Mouse (Mus musculus) thymus, adult 18-20 months (tissue): ENCODE results near the gene Mgst3.
"Not testable (repeated sequence)": the region's sequence is repeated elsewhere in the genome, so short reads cannot be mapped to it uniquely, and the experiment has no call there.

Experiments used
- DNase-seq, 2 experiments: peaks; one replicate each; pipeline ENCODE4 v3.0.0; 2022; ENCODE audit warnings: mixed read lengths in 2 of 2

Mgst3 gene

DNA sequence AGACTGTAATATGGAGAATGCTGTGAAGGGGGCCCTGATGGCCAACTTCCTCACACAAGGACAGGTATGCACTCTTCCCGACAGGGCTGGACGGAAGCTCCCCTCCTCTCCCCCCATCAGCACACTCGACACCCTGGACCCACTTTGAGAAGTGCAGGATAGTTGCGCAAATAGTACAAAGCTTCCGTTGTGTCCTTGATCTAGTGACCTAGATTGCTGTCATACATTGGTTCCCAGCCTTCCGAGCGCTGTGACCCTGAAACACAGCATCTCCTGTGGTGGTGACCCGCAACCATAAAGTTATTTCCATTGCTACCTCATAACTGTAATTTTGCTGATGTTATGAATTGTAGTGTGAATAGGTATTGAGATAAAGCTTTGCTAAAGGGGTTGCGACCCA lies 36.3 kb downstream of the Mgst3 start:
- DNase-seq, result no peak

DNA sequence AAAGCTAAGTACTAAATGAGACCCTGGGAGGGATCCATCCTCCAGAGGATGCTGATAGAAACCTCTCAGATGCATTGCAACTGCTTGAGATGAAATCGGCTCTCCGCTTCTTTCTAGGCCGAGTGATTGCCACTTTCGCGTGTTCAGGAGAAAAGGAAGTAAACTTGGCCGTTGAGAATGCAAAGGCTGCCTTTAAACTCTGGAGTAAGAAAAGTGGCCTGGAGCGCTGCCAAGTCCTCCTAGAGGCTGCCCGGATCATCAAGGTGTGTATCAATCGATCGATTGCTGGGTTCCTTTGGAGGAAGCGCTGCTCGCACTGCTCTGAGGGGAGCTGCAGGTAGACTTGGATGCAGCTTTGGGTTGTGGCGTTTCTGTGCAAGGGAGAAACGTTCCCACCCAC lies 41.2 kb downstream of the Mgst3 start:
- DNase-seq, result no peak

DNA sequence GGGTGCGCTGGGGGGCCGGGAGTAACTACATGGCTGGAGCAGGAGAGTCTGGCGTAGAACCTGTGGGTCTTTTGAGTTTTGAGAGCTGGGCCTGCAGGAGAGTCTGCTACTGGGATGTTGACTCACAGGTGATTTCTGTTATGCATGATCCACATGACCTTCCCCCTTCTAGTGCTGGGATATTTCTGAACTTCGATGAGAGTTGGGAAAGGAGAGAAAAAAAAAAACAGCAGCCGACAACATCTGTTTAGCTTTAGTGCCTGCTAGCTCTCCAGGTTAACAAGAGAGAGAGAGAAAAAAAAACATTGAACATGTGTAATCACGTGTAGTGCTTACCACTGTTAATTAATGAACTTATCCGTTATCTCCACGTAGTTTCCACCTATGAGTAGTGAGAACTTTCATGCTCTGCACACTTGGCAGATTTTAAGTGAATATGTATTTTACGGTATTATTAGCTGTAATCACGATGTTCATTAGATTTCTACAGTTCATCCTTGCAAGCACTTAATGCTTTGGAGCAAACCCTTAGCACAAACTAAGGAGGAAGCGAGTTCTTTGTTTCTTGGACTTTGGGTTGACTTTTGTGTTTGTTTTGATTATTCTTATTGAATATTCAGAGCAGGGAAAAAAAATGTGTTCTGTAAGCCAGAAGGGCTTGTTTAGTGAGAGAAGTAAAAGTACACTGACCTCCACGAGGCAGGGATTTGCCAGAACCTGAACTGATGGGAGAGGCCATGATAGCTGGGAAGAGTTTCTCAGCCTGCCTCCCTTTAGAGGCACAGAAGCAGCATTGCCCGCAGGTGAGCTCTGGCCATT lies 42.8 kb downstream of the Mgst3 start:
- no peak for DNase-seq

DNA sequence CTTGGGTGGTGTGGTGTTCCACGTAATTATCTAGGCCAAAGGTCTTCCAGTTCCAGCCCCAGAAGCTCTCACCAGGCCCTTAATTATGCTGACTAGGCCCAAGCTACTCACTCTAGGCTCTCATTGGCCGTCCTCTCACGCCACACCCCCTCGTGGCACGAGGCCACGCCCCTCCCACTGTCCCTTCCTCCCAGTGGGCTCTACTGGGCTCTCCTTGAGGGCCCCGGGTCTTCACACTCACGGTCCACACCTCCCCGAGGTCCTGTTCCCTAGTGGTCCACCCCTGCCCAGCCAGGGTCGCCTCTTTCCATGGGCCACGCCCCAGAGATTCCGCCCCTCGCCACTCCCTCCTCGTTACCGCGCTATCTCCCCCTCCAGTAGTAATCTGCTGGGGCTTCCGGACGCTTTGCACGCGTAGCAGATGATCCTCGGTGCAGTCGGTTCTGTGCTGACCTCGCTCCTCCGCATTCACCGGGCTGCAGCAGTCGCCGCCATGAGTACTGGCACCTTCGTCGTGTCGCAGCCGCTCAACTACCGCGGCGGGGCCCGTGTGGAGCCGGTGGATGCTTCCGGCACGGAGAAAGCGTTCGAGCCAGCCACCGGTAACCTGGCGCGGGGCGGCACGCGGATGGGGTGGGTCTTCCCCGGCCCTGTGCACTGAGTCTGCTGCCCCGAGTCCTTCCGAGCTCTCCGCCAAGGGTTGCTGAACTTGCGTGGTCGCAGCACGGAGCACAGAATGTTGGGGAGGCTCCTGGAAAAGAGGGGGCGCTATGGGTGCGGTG lies 43.6 kb downstream of the Mgst3 start, which contains the start of gene Aldh9a1:
Aldh9a1 (plus strand) TSS at position 177 of the 782 bp plus-strand sequence.
- DNase-seq, result peak; percentile 69 to 77

DNA sequence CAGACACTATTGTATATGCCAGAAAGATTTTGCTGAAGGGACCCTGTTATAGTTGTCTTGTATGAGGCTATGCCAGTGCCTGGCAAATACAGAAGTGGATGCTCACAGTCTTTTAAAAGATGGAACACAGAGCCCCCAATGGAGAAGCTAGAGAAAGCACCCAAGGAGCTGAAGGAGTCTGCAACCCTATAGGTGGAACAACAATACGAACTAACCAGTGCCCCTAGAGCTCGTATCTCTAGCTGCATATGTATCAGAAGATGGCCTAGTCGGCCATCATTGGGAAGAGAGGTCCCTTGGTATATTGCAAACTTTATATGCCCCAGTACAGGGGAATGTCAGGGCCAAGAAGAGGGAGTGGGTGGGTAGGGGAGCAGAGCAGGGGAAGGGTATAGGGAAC lies 44.4 kb downstream of the Mgst3 start:
- DNase-seq, result not testable (repeated sequence)

DNA sequence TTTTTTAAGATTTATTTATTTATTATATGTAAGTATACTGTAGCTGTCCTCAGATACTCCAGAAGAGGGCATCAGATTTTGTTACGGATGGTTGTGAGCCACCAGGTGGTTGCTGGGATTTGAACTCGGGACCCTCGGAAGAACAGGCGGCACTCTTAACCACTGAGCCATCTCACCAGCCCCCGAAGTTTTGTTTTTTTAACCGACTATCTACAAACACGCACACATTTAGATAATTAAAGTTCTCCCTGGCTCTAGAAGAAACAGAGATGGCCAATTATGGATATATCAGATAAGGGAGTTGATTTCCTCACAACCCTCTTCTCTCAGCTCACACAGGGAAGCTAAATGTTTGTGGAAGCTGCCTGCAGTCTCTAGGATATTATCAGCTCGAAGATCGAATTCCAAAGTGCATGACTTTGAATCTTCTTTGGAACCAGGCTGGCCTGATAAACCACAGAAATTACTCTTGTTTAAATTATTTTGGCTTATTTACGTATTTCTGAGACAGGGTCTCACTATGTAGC lies 47.6 kb downstream of the Mgst3 start:
- not testable (repeated sequence) for DNase-seq

DNA sequence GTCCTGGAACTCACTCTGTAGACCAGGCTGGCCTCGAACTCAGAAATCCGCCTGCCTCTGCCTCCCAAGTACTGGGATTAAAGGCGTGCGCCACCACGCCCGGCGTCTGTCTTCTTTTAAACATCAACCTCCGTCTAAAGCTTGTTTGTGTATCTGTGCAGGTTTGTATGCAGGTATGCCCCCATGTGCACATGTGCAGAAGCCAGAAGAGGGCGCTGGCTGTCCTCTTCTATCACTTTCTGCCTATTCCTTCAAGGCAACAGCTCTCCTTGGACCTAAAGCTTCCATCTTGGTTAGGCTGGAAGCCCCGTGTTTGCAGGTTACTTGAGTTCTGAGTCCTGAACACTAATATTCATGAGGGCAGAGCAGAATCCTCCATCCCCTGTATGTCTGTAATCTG lies 50.8 kb downstream of the Mgst3 start:
- DNase-seq, result no peak

DNA sequence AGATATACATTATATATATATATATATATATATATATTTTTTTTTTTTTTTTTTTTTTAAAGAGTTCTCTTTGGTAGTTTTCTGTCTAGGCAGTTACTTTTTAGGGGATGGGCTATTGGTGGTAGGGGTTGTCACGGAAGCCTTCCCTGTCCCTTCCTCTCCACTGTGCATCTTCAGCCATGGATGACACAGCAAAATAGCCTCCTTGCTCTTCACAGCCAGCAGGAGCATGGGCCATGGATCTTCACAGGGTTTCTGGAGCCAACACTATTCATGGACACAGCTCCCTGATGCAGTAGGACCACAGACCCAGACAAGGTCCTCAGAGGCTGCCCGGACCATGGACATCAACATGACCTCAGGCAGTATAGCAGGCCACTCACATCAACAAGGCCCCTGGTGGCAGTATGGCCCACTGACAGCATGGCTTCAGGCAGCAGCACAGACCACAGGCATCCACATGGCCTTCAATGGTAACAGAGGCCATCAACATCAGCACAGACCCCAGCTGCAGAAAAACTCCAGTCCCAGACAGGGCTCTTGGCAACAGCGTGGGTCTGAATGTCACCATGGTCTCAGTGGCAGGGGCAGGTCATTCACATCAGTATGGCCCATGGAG lies 52.6 kb downstream of the Mgst3 start:
- DNase-seq, result no peak

DNA sequence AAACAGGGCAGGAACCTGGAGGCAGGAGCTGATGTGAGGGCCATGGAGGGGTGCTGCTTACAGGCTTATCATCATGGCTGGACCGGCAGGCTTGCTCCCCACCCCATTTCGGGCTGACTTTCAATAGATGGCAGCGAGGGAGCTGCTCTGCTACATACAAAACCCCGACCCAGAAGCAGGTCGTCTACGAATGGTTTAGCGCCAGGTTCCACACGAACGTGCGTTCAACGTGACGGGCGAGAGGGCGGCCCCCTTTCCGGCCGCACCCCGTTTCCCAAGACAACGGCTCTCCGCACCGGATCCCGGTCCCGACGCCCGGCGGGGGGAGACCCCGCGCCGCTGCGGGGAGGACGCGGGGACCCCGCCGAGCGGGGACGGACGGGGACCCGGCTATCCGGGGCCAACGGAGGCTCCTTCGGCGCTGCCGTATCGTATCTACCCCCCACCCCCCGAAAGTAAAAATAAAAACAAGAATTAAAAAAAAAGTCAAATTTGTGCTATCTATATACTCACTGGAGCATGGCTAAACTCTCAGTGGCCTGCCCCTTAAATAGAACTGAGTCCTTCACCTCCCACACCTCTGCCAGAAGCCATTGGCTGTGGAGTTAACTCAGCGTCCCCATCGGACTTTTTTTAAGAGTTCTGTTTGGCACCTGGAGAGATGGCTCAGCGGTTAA lies 53.4 kb downstream of the Mgst3 start:
- DNase-seq, result no peak

DNA sequence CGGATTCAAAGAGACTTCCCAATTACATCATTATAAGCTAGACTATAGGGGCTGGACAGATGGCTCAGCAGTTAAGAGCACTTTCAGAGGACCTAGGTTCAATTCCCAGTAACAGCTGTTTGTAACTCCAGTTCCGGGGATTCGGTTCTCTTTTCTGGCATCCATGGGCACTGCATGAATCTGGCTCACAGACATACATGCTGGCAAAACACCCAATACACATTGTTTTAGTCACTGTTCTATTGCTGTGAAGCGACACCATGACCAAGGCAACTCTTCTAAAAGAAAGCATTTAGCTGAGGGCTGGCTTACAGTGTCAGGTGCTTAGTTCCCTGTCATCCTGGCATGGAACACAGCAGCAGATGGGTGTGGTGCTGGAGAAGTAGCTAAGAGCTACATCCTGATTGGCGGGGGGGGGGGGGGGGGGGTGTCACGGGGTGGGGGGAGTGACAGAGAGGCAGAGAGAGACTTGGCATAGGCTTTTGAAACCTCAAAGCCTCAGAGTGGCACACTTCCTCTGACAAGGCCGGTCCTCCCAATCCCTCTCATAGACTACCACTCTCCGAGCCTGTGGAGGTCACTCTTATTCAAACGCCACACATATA lies 54.4 kb downstream of the Mgst3 start:
- DNase-seq, result no peak

DNA sequence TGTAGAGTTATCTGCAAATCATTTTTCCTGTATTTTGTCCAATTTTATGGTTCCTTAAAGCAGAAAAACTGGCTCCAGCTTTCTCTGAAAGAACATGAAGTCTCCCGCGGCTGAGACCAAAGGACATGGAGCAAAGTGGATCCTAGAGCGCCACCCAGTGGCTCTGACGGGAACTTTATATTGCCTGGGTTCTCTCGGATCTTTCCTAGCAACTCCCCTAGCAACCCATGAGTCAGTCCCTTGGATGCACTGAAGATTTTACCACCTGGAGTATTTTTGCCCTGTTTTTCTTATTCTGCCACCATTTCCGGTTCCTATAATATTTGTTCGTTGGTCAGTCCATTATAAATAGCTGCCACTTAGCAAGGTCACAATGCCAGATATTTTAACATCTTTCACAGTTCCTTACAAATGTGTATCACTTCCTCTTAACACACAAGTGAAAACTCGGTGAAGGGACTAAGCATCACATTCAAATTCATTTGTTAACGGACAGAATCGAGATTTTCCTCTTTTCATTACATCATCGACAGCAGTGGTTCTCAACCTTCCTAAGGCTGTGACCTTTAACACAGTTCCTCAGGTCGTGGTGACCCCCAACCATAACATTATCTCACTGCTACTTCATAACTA lies 56.1 kb downstream of the Mgst3 start:
- DNase-seq, result peak; percentile 42 to 45

DNA sequence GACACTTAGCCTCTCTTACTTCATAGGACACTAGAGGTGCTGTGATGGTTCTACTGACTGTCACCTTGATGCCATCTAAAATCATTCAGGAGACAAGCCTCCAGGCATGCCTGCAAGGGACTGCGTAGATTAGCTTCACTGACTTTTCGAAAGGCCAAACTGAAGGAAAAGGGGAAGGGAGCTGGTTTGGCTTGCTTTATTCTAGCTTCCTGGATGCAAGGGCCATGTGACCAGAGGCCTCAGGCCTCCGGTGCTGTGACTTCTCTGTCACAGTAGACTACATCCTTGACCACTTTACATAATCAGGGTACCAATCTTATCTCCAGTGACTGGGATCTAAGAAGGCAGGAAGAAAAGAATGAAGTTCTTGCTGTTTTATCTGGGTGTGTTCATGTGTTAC lies 57.2 kb downstream of the Mgst3 start:
- no peak for DNase-seq

DNA sequence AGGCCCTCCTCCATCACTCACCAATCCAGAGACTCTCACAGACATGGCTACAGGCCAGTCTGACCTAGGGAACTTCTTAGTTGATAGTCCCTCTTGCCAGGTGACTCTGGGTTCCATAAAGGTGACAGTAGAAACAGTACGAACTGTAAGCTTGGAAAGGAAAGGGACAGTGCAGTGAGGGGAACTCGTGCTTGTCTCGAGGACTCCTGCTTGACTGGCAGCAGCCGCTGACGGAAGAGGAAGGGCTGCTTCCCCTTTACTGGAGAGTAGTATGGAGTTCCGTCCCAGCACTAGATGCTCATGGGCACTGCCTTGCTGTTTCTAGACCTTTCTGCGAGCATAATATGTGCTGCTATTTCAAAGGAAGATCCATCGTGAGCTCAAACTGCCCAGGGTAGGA lies 62.5 kb downstream of the Mgst3 start:
- no peak for DNase-seq

DNA sequence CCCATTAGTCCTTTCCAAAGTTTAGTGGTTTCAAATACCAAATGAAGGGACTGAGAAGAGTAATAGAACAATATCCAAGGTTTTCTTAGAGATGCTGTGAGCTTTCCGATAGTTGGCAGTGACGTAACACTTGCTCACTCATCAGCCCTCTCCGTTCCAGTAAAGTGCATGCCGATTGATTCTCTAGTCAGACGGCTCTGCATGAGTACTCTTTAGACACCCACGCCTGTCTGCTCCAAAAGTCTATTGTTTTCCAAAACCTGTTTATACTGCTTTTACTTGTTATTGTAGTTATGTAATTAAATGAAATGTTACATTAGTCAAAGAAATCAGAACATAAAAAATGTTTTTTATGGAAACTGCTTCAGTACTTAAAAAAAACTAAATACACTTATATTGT lies 64.9 kb downstream of the Mgst3 start:
- no peak for DNase-seq
